Mouse (Mus musculus): ENCODE measurements around the gene Ctdsp1. TPM values are rescaled to one million over a fixed set of nuclear protein-coding genes. Genes with fewer than 3 reads are reported as not detected.
A peak's percentile ranks its signal among the peaks of the same experiment; 100 is the strongest.

Ctdsp1 gene
- polyA plus RNA-seq, 1 experiment from 2014 or later = 152 TPM

- no peaks in the 10 kb centered on the region for H3K36me3 ChIP-seq (ENCODE audit: inconsistent target)
- H3K79me2 ChIP-seq (ENCODE audit: inconsistent target) = no peaks in the 10 kb centered on the region
- H3K27ac ChIP-seq = peak overlapping the region; percentile 28
- 81% methylated on average over 5 of the region's 5 CpGs for WGBS (ENCODE audit: missing documents)
- H3K4me3 ChIP-seq (ENCODE audit: inconsistent target) = no peak overlapping the region
These were observed 27.9 kb upstream of the Ctdsp1 start for GRCm38 (mm10) chr1:74363437-74363836.

GRCm38 (mm10) chr1:74364270-74364669 lies 27.0 kb upstream of the Ctdsp1 start:
- Histone ChIP-seq H3K4me3 (ENCODE audit: inconsistent target) (no peak overlapping the region), H3K36me3 (ENCODE audit: inconsistent target) (no peaks in the 10 kb centered on the region), H3K79me2 (ENCODE audit: inconsistent target) (no peaks in the 10 kb centered on the region), H3K27ac (no peak overlapping the region)
- 28% methylated on average over 8 of the region's 8 CpGs for WGBS (ENCODE audit: missing documents)

GRCm38 (mm10) chr1:74367886-74368645 lies 23.2 kb upstream of the Ctdsp1 start:
- H3K36me3 ChIP-seq (ENCODE audit: inconsistent target) = no peaks in the 10 kb centered on the region
- WGBS (ENCODE audit: missing documents) = 19% methylated on average over 34 of the region's 34 CpGs
- H3K4me3 ChIP-seq (ENCODE audit: inconsistent target) = peak overlapping the region; percentile 7; the same call in 1 of the 2 replicates
- H3K79me2 ChIP-seq (ENCODE audit: inconsistent target) = no peaks in the 10 kb centered on the region
- H3K27ac ChIP-seq = peak overlapping the region; percentile 68

- Histone ChIP-seq H3K79me2 (ENCODE audit: inconsistent target) (no peaks in the 10 kb centered on the region), H3K36me3 (ENCODE audit: inconsistent target) (no peaks in the 10 kb centered on the region), H3K27ac (no peak overlapping the region), H3K4me3 (ENCODE audit: inconsistent target) (no peak overlapping the region)
- 28% methylated on average over 3 of the region's 4 CpGs for WGBS (ENCODE audit: missing documents)
These were observed 21.3 kb upstream of the Ctdsp1 start for GRCm38 (mm10) chr1:74370040-74370439.

- 2% methylated on average over 4 of the region's 4 CpGs for WGBS (ENCODE audit: missing documents)
- no peak overlapping the region for H3K4me3 ChIP-seq (ENCODE audit: inconsistent target)
- H3K79me2 ChIP-seq (ENCODE audit: inconsistent target) = peaks cover 26% of the 10 kb centered on the region
- H3K36me3 ChIP-seq (ENCODE audit: inconsistent target) = 0 out of 2 replicates have a peak, but pooled peaks cover 5% of the 10 kb centered on the region
- H3K27ac ChIP-seq = no peak overlapping the region
These were observed 17.9 kb upstream of the Ctdsp1 start for GRCm38 (mm10) chr1:74373372-74373771.

GRCm38 (mm10) chr1:74374980-74375379 lies 16.3 kb upstream of the Ctdsp1 start, which contains the start of gene Slc11a1:
Slc11a1 (plus strand) TSS chr1:74375195.
- H3K27ac ChIP-seq = peak within 1 kb of the TSS; percentile 97
- WGBS (ENCODE audit: missing documents) = 6% methylated on average over 8 of the region's 8 CpGs
- H3K4me3 ChIP-seq (ENCODE audit: inconsistent target) = peak within 1 kb of the TSS; percentile 45
- H3K79me2 ChIP-seq (ENCODE audit: inconsistent target) = peaks cover 26% of the 10 kb centered on the region
- 0 out of 2 replicates have a peak, but pooled peaks cover 5% of the 10 kb centered on the region for H3K36me3 ChIP-seq (ENCODE audit: inconsistent target)

GRCm38 (mm10) chr1:74375561-74375960 lies 15.7 kb upstream of the Ctdsp1 start:
- Histone ChIP-seq H3K79me2 (ENCODE audit: inconsistent target) (peaks cover 26% of the 10 kb centered on the region), H3K4me3 (ENCODE audit: inconsistent target) (peak overlapping the region; percentile 45), H3K36me3 (ENCODE audit: inconsistent target) (0 out of 2 replicates have a peak, but pooled peaks cover 5% of the 10 kb centered on the region), H3K27ac (peak overlapping the region; percentile 97)
- 54% methylated on average over 10 of the region's 10 CpGs for WGBS (ENCODE audit: missing documents)

GRCm38 (mm10) chr1:74376396-74376795 lies 14.9 kb upstream of the Ctdsp1 start:
- 0 out of 2 replicates have a peak, but pooled peaks cover 5% of the 10 kb centered on the region for H3K36me3 ChIP-seq (ENCODE audit: inconsistent target)
- H3K27ac ChIP-seq = peak overlapping the region; percentile 97
- peak overlapping the region; percentile 45 for H3K4me3 ChIP-seq (ENCODE audit: inconsistent target)
- WGBS (ENCODE audit: missing documents) = 36% methylated on average over 4 of the region's 4 CpGs
- peaks cover 26% of the 10 kb centered on the region for H3K79me2 ChIP-seq (ENCODE audit: inconsistent target)

GRCm38 (mm10) chr1:74379058-74379504 lies 12.2 kb upstream of the Ctdsp1 start:
- 0 out of 2 replicates have a peak overlapping the region, but pooled peaks have one; percentile 5 for H3K27ac ChIP-seq
- H3K36me3 ChIP-seq (ENCODE audit: inconsistent target) = peaks cover 22% of the 10 kb centered on the region
- WGBS (ENCODE audit: missing documents) = 76% methylated on average over 7 of the region's 7 CpGs
- H3K4me3 ChIP-seq (ENCODE audit: inconsistent target) = no peak overlapping the region
- H3K79me2 ChIP-seq (ENCODE audit: inconsistent target) = peaks cover 26% of the 10 kb centered on the region

- 70% methylated on average over 5 of the region's 5 CpGs for WGBS (ENCODE audit: missing documents)
- H3K27ac ChIP-seq = no peak overlapping the region
These were observed 10.8 kb upstream of the Ctdsp1 start for GRCm38 (mm10) chr1:74380484-74380883.

GRCm38 (mm10) chr1:74381588-74382021 lies 9.7 kb upstream of the Ctdsp1 start:
- H3K79me2 ChIP-seq (ENCODE audit: inconsistent target) = peaks cover 14% of the 10 kb centered on the region; the same call in 1 of the 2 replicates
- peaks cover 37% of the 10 kb centered on the region for H3K36me3 ChIP-seq (ENCODE audit: inconsistent target)
- H3K27ac ChIP-seq = no peak overlapping the region
- 47% methylated on average over 10 of the region's 10 CpGs for WGBS (ENCODE audit: missing documents)
- no peak overlapping the region for H3K4me3 ChIP-seq (ENCODE audit: inconsistent target)

More at GRCm38 (mm10) chr1:74380484-74380883, 10.8 kb upstream of the Ctdsp1 start:
- Histone ChIP-seq H3K79me2 (ENCODE audit: inconsistent target) (peaks cover 25% of the 10 kb centered on the region), H3K4me3 (ENCODE audit: inconsistent target) (no peak overlapping the region), H3K36me3 (ENCODE audit: inconsistent target) (peaks cover 35% of the 10 kb centered on the region)

GRCm38 (mm10) chr1:74383385-74383784 lies 7.9 kb upstream of the Ctdsp1 start:
- WGBS (ENCODE audit: missing documents) = 92% methylated on average over 13 of the region's 13 CpGs
- Histone ChIP-seq H3K27ac (no peak overlapping the region), H3K36me3 (ENCODE audit: inconsistent target) (peaks cover 33% of the 10 kb centered on the region), H3K79me2 (ENCODE audit: inconsistent target) (no peaks in the 10 kb centered on the region), H3K4me3 (ENCODE audit: inconsistent target) (no peak overlapping the region)

GRCm38 (mm10) chr1:74384525-74384924 lies 6.8 kb upstream of the Ctdsp1 start:
- Histone ChIP-seq H3K36me3 (ENCODE audit: inconsistent target) (peaks cover 33% of the 10 kb centered on the region), H3K27ac (no peak overlapping the region), H3K4me3 (ENCODE audit: inconsistent target) (no peak overlapping the region), H3K79me2 (ENCODE audit: inconsistent target) (no peaks in the 10 kb centered on the region)
- 95% methylated on average over 8 of the region's 8 CpGs for WGBS (ENCODE audit: missing documents)

GRCm38 (mm10) chr1:74385064-74385463 lies 6.2 kb upstream of the Ctdsp1 start:
- no peak overlapping the region for H3K4me3 ChIP-seq (ENCODE audit: inconsistent target)
- WGBS (ENCODE audit: missing documents) = 92% methylated on average over 10 of the region's 10 CpGs
- peaks cover 33% of the 10 kb centered on the region for H3K36me3 ChIP-seq (ENCODE audit: inconsistent target)
- H3K79me2 ChIP-seq (ENCODE audit: inconsistent target) = no peaks in the 10 kb centered on the region
- no peak overlapping the region for H3K27ac ChIP-seq

- H3K79me2 ChIP-seq (ENCODE audit: inconsistent target) = no peaks in the 10 kb centered on the region
- H3K27ac ChIP-seq = no peak overlapping the region
- 92% methylated on average over 6 of the region's 8 CpGs for WGBS (ENCODE audit: missing documents)
- no peak overlapping the region for H3K4me3 ChIP-seq (ENCODE audit: inconsistent target)
- H3K36me3 ChIP-seq (ENCODE audit: inconsistent target) = peaks cover 33% of the 10 kb centered on the region
These were observed 5.8 kb upstream of the Ctdsp1 start for GRCm38 (mm10) chr1:74385531-74385930.

All from macrophage (primary cell).